Mouse (Mus musculus): Measurements from ENCODE around the gene B3gntl1. TPM values are rescaled to one million over a fixed set of nuclear protein-coding genes. Genes with fewer than 3 reads are reported as not detected.

Gene B3gntl1
- total RNA-seq (2022), result 1 to 10 TPM; 6.5 to 8.0 (median 7.0) TPM

DNA sequence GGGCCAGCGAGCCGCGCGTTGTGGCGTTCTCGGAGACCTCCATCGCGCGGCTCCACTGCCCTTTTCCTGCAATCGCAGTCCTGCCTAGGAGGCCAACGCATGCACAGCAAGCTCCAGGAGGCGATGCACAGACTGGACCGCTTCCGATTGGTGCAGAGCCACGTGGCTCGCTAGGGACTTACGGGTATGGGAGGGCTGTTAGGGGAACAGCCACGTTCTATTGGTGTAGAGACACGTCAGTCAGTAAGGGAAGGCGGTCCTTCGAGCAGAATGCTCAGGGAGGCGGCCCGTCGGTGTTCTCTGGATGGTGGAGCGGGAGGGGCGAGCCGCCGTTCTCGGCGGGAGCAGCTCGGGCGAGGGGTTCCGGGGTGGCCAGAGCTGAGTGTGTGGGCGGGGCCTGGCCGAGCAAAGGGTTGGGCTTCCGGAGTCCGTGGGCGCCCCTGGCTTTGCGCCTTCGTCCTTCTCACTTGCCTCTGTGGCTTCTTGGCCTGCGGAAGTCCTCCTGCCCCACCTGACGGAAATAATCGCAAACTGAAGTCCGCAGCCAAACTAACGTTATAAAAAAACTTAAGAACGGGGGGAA is at the start of gene B3gntl1:
B3gntl1 (minus strand) TSS at position 164 of the 583 bp plus-strand sequence.
- DNase-seq (ENCODE audit: low spot score in 2 of 2), result peak; percentile 99

DNA sequence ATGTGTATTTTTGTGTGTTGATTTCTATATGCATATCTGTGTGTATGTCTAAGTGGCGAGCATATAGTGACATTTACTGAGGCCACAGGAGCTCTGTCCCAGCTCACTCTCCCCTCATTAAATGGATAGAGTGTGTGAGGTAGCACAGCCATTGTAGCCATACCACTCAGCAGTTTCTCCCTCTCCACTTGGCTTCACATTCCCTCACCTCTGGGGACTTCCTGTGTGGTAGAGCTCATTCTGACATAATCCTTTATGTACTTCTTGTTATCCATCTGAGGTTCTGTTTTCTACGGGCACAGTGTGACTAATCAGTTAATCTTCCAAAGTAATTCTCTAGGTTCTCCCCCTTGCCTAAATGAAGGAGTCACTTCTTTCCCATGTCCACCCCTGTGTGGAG is 49.5 kb upstream of the B3gntl1 start:
- no peak for DNase-seq (ENCODE audit: low spot score in 2 of 2)

DNA sequence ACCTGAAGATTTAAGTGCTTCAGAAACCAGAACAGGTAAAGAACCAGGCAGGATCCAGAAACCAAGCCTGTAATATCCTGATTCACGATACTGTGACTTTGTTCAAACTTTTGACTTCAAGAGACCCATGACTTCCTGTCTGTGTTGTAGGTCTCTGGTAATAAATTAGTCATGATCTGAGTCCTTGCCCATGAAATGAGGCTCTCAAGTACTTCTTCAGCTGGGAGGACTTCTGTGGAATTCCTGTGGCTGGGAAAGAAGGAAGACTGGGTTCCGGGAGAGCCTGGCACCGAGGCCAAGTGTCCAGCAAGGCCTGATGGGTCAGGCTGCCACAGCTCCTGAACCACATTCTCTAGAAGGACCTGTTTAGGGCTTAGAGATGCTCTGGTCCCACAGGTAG is 47.8 kb upstream of the B3gntl1 start:
- DNase-seq (ENCODE audit: low spot score in 2 of 2), result no peak

DNA sequence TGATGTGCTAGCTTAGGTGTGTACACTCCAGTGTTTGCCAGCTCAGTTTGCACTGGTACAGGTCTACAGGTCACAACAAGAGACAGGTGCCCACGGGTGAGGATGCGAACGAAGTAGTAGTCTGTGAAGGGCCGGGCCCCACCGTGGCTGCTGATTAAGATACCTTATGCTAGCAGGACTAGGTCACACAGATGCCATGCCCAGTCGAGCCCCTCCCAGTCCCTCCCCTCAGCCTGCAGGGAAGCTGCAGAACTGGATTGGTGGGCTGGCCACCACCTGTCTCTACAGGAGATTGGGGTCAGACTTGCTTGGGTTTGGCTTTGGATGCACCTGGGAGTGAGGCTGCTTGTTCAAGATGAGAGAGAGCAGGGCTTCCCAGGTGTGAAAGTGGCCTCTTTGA is 44.8 kb upstream of the B3gntl1 start:
- DNase-seq (ENCODE audit: low spot score in 2 of 2), result no peak

DNA sequence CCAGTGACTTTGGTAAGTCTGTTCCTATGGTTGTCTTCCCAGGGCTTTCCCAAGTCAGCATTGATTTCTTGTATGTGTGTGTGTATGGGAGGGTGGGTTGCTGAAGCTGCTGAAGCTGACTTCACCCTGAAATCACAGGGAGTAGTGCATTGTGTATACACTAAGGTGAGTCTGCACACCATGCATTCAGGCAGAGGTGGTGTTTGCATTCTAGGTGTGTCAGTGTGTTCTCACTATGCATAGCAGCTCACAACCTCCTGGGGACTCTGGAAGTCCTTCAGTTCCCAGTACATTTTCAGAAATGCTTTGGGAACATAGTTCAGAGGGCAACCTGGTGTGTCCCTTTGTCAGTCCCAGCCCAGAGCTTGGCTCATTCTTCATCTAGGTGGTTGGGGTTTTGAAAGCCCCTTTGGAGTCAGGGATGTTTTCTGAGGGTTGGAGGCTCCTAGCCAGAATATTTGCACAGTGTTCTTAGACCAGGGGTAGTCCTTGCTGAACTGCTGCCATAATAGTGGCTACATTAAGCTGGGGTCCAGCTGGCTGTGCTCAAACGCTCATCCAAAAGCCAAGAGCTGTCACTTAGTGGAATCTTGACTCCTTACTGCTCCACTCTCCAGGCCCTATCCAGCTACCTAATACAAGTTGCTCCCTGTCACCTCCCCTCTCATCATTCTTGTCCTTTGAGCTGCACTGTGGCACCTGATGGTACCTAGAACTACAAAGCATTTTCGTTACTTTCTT is 42.0 kb upstream of the B3gntl1 start:
- DNase-seq (ENCODE audit: low spot score in 2 of 2), result no peak

DNA sequence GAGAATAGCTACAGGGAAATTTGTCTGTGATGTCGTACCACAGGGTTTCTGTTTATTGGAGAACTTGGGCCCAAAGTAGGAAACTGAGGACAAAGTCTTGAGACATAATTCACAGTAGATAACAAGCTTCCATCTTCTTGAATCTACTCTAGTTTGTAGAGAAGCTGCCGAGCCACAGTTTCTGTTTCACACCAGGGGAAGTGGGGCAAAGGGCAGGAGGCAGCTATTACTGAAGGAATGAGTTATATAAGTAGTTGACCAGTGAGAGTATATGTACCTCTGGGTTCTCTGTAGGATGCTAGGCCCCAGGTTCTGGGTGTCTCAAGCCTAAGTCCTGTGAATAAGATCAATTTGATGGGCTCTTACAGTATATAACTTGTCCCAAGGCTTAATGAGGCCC is 40.6 kb upstream of the B3gntl1 start:
- DNase-seq (ENCODE audit: low spot score in 2 of 2), result no peak

DNA sequence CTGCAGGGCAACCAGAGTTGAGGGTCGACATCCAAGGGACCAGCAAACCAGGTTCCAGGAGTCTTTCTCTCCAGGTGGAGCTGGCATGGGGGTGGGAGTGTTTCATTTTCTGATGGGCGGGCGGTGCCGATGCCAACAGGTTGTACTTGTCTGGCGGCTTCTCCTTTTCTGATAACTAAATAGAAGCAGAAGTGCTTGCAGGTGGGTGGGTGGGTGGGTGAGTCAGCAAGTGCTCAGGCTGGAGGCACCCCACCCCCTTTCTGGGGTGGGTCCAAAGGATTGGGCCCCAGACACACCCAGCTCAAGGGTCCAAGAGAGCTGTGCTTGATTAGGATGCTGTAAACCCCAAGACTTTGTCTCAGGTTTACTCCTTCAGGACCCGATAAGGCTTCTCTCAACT is 40.0 kb upstream of the B3gntl1 start:
- no peak for DNase-seq (ENCODE audit: low spot score in 2 of 2)

DNA sequence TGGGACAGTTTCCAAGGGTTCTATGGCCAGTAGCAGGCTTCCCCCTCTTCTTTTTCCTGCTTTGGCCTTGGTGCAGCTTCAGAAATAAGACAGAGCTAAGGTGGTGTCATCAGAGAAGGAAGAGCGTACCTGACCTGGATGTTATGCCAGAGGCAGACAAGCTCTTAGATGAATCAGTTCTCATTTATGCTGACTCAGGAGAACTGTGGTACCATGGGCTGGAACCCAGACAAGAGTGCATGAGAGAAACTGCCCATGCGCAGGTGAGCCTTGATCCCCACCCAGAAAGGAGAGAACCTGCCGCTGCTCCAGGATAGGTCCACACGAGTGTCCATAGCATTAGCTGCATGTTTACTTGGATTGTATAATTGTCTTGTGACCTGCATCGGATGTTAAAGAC is 37.3 kb upstream of the B3gntl1 start:
- no peak for DNase-seq (ENCODE audit: low spot score in 2 of 2)

DNA sequence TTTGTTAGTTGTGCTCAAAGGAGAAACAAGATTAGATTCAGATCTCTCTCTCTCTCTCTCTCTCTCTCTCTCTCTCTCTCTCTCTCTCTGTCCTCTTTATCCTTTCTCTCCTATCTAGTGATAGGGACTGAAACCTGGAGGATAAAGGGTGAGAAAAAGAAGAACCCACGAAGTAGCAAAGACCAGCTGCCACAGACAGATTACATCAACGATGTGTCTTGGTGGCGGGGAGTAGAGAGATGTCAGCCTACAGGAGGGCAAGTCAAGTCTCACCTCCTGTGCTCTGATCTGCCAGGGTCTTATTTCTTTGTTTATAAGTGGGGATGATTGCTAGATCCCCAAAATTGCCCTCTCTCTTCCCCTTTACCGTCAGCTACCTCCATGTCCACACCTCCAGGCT is 36.3 kb upstream of the B3gntl1 start:
- DNase-seq (ENCODE audit: low spot score in 2 of 2), result no peak

GRCm38 (mm10) chr11:121706521-121707005 is 33.6 kb upstream of the B3gntl1 start:
- no peak for DNase-seq (ENCODE audit: low spot score in 2 of 2)

DNA sequence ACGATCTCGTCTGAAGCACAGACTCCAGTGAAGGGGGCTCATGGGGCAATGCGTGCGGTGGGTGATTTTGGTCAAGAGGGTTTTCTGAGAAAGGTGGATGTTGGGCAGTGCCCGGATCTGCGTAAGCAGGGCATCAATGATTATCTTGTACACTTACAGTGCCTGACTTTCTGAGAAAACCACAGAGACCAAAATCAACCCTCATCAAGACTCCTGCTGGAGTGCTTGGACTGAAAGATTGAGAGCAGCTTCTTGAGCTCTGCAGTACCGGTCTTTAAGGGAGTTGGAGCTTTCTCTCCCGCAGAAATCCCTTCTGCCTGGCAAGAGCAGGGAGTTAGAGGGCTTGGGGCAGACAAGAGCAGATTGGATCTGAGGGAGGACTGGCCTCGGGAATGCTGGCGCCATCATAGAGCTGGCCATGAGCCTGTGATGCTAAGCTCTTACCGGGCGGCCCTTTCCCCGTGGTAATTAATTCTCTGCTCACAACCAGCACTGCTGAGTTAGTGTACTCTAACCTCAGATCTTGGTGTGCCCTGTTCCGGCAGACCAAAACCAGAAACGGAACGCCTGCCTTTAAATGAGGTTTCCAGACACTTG is 30.8 kb upstream of the B3gntl1 start:
- peak in 1 of 2 experiments; percentile 12 for DNase-seq (ENCODE audit: low spot score in 2 of 2)

- DNase-seq (ENCODE audit: low spot score in 2 of 2), result peak; percentile 31 to 67
Measured at GRCm38 (mm10) chr11:121702895-121703618, 30.1 kb upstream of the B3gntl1 start.

DNA sequence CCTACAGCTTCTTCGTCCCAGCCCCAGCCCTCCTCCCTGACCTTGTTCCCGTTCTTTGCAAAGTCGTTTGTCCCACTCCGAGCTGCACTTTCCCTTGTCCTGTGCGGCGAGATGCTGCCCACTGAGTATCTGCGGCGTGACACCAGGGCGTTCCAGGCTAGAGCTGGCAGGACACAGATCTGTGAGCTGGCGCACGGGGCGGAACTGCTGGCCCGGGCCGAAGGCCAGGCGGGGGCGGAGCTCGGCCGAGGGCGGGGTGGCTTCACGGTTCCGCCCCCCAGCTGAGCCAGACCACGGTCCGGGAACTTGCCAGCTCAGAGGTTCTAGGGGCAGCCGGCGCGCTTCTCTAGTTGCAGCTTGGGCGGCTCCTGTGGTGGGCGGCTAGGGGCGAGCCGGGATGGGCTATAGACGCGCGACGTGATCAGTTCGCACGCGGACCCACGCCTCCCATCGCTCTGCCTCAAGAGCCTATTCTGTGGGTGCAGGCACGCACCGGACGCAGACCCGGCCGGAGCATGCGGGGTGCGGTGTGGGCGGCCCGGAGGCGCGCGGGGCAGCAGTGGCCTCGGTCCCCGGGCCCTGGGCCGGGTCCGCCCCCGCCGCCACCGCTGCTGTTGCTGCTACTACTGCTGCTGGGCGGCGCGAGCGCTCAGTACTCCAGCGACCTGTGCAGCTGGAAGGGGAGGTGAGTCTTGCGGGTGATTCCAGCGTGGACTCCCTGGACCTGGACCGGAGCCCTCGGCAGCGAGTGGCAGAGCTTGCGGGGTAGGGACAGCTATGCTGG is 29.4 kb upstream of the B3gntl1 start:
- DNase-seq (ENCODE audit: low spot score in 2 of 2), result peak; percentile 65 to 67

DNA sequence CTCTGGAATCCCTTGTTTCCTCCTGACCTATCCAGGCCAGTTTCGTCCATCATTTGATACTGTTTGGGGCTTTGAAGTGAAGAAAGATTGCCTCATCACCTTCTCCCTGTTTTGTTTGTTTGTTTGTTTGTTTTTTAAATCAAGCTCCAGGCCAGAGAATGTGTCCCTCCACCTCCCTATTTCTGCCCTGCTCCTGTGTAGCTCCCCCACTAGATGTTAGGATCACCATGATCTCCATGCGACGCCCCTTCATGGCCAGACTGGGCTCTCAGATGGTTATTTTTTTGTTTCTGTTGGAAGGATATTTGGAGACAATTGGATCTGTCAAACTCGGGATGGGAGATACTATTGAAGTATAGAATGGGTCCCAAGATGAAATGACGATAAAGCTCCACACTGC is 28.3 kb upstream of the B3gntl1 start, which contains the start of gene Metrnl:
Metrnl (plus strand) TSS at position 301 of the 400 bp plus-strand sequence.
- DNase-seq (ENCODE audit: low spot score in 2 of 2), result no peak

DNA sequence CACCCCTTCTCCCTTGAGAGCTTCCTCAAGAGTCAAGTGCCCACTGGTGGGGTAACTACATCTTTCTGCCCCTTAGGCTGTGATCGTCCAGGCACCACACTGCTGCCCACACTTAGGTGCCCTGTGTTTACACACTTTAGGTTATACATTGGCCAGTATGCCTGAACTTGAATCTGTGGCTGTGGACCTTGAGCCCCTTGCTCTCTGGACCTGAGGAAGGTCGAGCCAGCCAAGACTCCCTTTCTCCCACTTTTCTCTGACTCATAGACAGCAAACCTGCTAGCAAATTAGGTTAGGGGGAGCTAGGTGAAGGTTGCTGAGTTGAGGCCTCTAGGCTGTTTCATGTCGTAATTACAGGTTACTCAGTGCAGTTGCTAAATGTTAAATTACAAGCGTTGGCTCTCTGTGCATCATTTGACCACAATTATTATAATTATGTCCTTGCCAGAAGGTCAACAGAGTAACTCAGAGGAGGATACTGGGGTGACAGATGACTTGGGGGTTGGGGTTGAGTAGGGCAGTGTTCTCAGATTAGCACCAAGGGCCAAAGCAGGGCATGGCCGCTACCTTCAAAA is 25.5 kb upstream of the B3gntl1 start:
- DNase-seq (ENCODE audit: low spot score in 2 of 2), result no peak

DNA sequence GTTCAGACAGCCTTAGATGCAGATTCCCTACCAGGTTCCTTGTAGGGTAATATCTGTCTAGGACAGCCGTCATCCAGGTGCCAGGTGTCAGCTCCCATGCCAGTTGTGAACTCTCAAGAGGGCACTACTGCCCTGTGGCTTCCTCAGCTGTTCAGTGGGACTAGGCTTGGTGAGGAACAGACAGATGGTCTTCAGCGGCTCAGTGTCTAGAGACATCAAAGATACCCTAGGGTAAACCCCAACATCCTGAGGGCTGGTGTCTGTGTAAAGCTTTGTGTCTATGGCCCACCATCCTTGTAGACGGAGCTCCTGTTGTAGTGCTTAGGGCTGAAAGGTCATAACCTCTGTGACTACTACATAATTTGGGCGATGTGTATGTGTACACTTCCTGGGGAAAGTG is 24.3 kb upstream of the B3gntl1 start:
- DNase-seq (ENCODE audit: low spot score in 2 of 2), result no peak

GRCm38 (mm10) chr11:121695304-121696064 is 22.5 kb upstream of the B3gntl1 start:
- no peak for DNase-seq (ENCODE audit: low spot score in 2 of 2)

- DNase-seq (ENCODE audit: low spot score in 2 of 2), result no peak
Measured at GRCm38 (mm10) chr11:121688024-121688423, 15.1 kb upstream of the B3gntl1 start.

DNA sequence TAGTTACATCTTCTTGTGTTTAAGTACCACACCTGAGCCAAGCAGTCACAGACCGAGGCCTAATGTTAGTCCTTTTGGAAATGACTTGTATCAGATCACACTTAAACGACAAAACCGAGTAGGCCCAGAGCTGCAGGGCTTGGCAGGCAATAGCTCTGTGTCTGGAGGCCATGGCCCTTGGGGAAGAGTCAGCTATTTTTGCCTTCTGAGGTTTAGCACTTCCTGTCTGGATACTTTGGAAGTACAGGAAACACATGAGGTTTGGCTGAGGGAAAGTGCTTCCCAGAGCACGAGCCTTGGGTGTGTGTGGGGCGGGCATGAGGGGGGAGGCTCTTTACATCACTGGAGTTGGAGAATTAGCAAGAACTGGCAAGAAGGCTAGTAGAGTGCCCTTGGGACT is 13.7 kb upstream of the B3gntl1 start:
- no peak for DNase-seq (ENCODE audit: low spot score in 2 of 2)

- DNase-seq (ENCODE audit: low spot score in 2 of 2), result no peak
Measured at GRCm38 (mm10) chr11:121686091-121686490, 13.1 kb upstream of the B3gntl1 start.

All from left cerebral cortex, adult 8-10 months (tissue).